Mouse (Mus musculus) embryonic fibroblast, embryonic 13.5 days (primary cell): ENCODE data around the gene Emilin2.

Source experiments
- CTCF ChIP-seq: IDR thresholded peaks from 2 replicates; pipeline ENCODE4 v1.5.1; 2011; ENCODE audit warnings: mild to moderate bottlenecking, control low read depth, low read length, moderate library complexity, borderline replicate concordance; ENCODE audit not compliant: insufficient read depth
- POLR2A ChIP-seq: IDR thresholded peaks from 2 replicates; pipeline ENCODE4 v1.6.1; 2011; ENCODE audit warnings: low read depth, mild to moderate bottlenecking, control low read depth, low read length, moderate library complexity

DNA sequence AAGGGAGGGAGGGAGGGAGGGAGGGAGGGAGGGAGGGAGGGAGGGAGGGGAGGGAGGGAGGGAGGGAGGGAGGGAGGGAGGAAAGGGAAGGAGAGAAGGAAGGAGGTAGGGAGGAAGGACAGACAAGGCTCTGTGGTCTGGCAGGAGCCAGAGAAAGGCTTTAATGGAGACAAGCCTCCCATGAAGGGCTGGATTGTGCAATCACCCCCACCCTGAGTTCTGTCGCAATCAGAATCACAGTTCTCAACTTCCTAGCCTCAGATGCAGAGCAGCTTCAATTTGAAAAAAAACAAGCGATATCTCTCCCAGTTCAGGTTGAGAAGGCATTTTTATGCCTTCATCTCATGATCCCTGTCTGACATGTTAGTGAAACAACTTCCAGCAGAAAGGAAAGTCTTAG is 11.4 kb downstream of the Emilin2 start:
- no peak for TF ChIP-seq CTCF
- no peak for TF ChIP-seq POLR2A
